Mouse (Mus musculus) G1E (cell line): Measurements from ENCODE around the gene Slc51a.

Experiments
- CTCF ChIP-seq: IDR thresholded peaks from 2 replicates; pipeline ENCODE4 v1.5.1; 2012; ENCODE audit warnings: low read depth, low read length, inconsistent platforms, mixed read lengths
- POLR2AphosphoS5 ChIP-seq: IDR thresholded peaks from 2 replicates; pipeline ENCODE4 v1.6.1; 2012; ENCODE audit warnings: low read depth, low read length, inconsistent platforms; ENCODE audit not compliant: insufficient replicate concordance

DNA sequence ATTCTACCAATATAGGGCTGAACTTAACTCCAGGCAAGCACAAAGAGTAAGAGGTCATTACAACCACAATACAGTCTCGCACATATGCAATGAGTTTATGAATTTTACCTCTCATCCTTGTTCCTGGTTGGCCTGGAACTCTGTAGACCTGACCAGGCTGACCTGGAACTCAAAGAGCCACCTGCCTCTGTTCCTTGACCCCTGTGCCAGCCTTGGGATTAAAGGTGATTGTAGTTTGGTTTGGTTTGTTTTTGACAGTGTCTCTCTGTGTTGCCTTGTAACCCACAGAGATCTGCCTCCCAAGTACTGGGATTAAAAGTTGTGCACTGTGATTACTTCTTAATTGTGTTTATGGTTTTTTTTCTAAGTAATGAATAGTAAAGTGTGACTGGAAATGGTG, 30.9 kb downstream of the Slc51a start:
- TF ChIP-seq CTCF (no peak), POLR2AphosphoS5 (no peak)
